11 mouse cellular contexts compared by ENCODE assay signal in genomic region chr9:105522063-105522462, GRCm38 (mm10). TPM values are rescaled to one million over a fixed set of nuclear protein-coding genes. Genes with fewer than 3 reads are reported as not detected.
DNase-seq lines count a peak whose midpoint lies in the region; ATAC-seq and TF ChIP-seq lines count a peak whose summit lies in the region.
"Had no signal": no experiment of that assay in that cellular context is flagged by ENCODE, and none has a peak within 500 bp of the region (broad histone marks: within the 10 kb centered on the region; RNA-seq: fewer than 3 reads in every experiment).

No protein-coding gene starts in this region.

- H3K36me3 ChIP-seq in heart, embryonic 14.5 days (ENCODE audit: control insufficient read depth, insufficient read depth, low read length), result no peaks in the 10 kb centered on the region
- no peaks in the 10 kb centered on the region for H3K36me3 ChIP-seq in neural tube, embryonic 14.5 days (ENCODE audit: control insufficient read depth, insufficient read depth, low read length)
- H3K36me3 ChIP-seq in heart, postnatal 0 days (replicated peaks; ENCODE audit: control insufficient read depth, insufficient read depth, low read length), result no peaks in the 10 kb centered on the region
- H3K36me3 ChIP-seq in midbrain, embryonic 16.5 days (ENCODE audit: control insufficient read depth, insufficient read depth, low read length), result no peaks in the 10 kb centered on the region
- H3K36me3 ChIP-seq: lung, embryonic 15.5 days had no signal

- H3K27ac ChIP-seq in heart, embryonic 14.5 days (replicated peaks in 1 of 2; ENCODE audit: control insufficient read depth in 1 of 2, insufficient read depth in 1 of 2, low read depth in 2 of 2, low read length in 2 of 2), result peak overlapping the region in 1 of 2 experiments; percentile 81; a peak in 3 of 4 replicates
- H3K27ac ChIP-seq in neural tube, embryonic 14.5 days (ENCODE audit: low read depth, low read length), result 0 out of 2 replicates have a peak overlapping the region, but pooled peaks have one; percentile 22
- H3K27ac ChIP-seq in heart, postnatal 0 days (ENCODE audit: low read depth), result 0 out of 2 replicates have a peak overlapping the region, but pooled peaks have one; percentile 93
- peak overlapping the region; percentile 38; the same call in 1 of the 2 replicates for H3K27ac ChIP-seq in midbrain, embryonic 16.5 days (ENCODE audit: low read length)
- H3K27ac ChIP-seq: forebrain, embryonic 13.5 days; lung, embryonic 15.5 days had no signal

- no peak for TF ChIP-seq CTCF in heart, postnatal 0 days (IDR thresholded peaks at IDR 0.05; ENCODE audit: low read depth)

- 0 out of 2 replicates have a peak overlapping the region, but pooled peaks have one; percentile 59 for H3K9ac ChIP-seq in heart, embryonic 14.5 days (ENCODE audit: low read length)
- no peak overlapping the region for H3K9ac ChIP-seq in neural tube, embryonic 14.5 days (replicated peaks; ENCODE audit: low read depth, low read length)
- H3K9ac ChIP-seq in heart, postnatal 0 days (replicated peaks; ENCODE audit: low read depth, low read length), result no peak overlapping the region
- no peak overlapping the region for H3K9ac ChIP-seq in midbrain, embryonic 16.5 days (ENCODE audit: low read depth, low read length)
- H3K9ac ChIP-seq: forebrain, embryonic 13.5 days; lung, embryonic 15.5 days had no signal

- ATAC-seq in heart, embryonic 14.5 days (ENCODE audit: insufficient number of reproducible peaks, insufficient read depth, low FRiP score, low read depth), result no peak
- no peak for ATAC-seq in neural tube, embryonic 14.5 days (ENCODE audit: low read depth)
- no peak for ATAC-seq in heart, postnatal 0 days (ENCODE audit: insufficient read depth, low read depth)
- peak; percentile 26; the same call in 1 of the 2 replicates for ATAC-seq in midbrain, embryonic 16.5 days
- ATAC-seq: forebrain, embryonic 13.5 days had no signal

- no peaks in the 10 kb centered on the region for H3K27me3 ChIP-seq in heart, embryonic 14.5 days (ENCODE audit: control insufficient read depth, insufficient read depth, low read length)
- no peaks in the 10 kb centered on the region for H3K27me3 ChIP-seq in neural tube, embryonic 14.5 days (ENCODE audit: control insufficient read depth, insufficient read depth, low read length)
- no peaks in the 10 kb centered on the region for H3K27me3 ChIP-seq in heart, postnatal 0 days (ENCODE audit: control insufficient read depth, insufficient read depth, low read length)
- no peaks in the 10 kb centered on the region for H3K27me3 ChIP-seq in midbrain, embryonic 16.5 days (ENCODE audit: control insufficient read depth, insufficient read depth, low read depth, low read length)
- H3K27me3 ChIP-seq: forebrain, embryonic 13.5 days; lung, embryonic 15.5 days had no signal

- H3K4me1 ChIP-seq in heart, embryonic 14.5 days (ENCODE audit: control insufficient read depth in 2 of 2, insufficient read depth in 2 of 2, low read length in 2 of 2), result peaks cover 4 to 14% of the 10 kb centered on the region in 2 experiments
- peaks cover 4% of the 10 kb centered on the region; the same call in 1 of the 2 replicates for H3K4me1 ChIP-seq in neural tube, embryonic 14.5 days (ENCODE audit: control insufficient read depth, insufficient read depth, low read length)
- H3K4me1 ChIP-seq in heart, postnatal 0 days (ENCODE audit: control insufficient read depth, insufficient read depth), result peaks cover 10% of the 10 kb centered on the region
- peaks cover 15% of the 10 kb centered on the region for H3K4me1 ChIP-seq in midbrain, embryonic 16.5 days (ENCODE audit: control insufficient read depth, insufficient read depth, low read length)

- 49% methylated on average over 3 of the region's 3 CpGs for WGBS in heart, embryonic 14.5 days
- WGBS in neural tube, embryonic 14.5 days, result 25% methylated on average over 3 of the region's 3 CpGs
- 54% methylated on average over 3 of the region's 3 CpGs for WGBS in heart, postnatal 0 days
- WGBS in midbrain, embryonic 16.5 days, result 36% methylated on average over 3 of the region's 3 CpGs

- intact Hi-C loops in heart, postnatal 14 days (cut with DNase I), result loop anchor here (10.0 kb wide), 1 partner anchor 93 kb away; no protein-coding TSS in a partner anchor

- no peaks in the 10 kb centered on the region for H3K9me3 ChIP-seq in heart, embryonic 14.5 days (ENCODE audit: control insufficient read depth, low read length)
- H3K9me3 ChIP-seq in neural tube, embryonic 14.5 days (ENCODE audit: control insufficient read depth, low read length), result no peaks in the 10 kb centered on the region
- H3K9me3 ChIP-seq in heart, postnatal 0 days (replicated peaks; ENCODE audit: control insufficient read depth, low read length), result no peaks in the 10 kb centered on the region
- H3K9me3 ChIP-seq in midbrain, embryonic 16.5 days (replicated peaks; ENCODE audit: control insufficient read depth, low read length, poor library complexity, severe bottlenecking), result no peaks in the 10 kb centered on the region
- H3K9me3 ChIP-seq: forebrain, embryonic 13.5 days; lung, embryonic 15.5 days had no signal

- no peak for DNase-seq in heart, postnatal 14 days
- DNase-seq in neural tube, embryonic 10.5 days (ENCODE audit: extremely low spot score, low spot score), result no peak
- no peak for DNase-seq in heart, postnatal 0 days (ENCODE audit: low spot score)
- no peak for DNase-seq in left cerebral cortex, adult 18-20 months (ENCODE audit: low spot score in 2 of 2)
- DNase-seq in cerebellum, adult 8-10 months, result no peak
- DNase-seq: adrenal gland, postnatal 14 days had no signal

- H3K4me3 ChIP-seq in heart, embryonic 14.5 days (ENCODE audit: control insufficient read depth in 1 of 2, insufficient read depth in 1 of 2, low read depth in 1 of 2, low read length in 2 of 2), result no peak overlapping the region
- no peak overlapping the region for H3K4me3 ChIP-seq in neural tube, embryonic 14.5 days (ENCODE audit: low read depth, low read length)
- no peak overlapping the region for H3K4me3 ChIP-seq in heart, postnatal 0 days (ENCODE audit: low read depth, low read length)
- H3K4me3 ChIP-seq in midbrain, embryonic 16.5 days (ENCODE audit: low read depth, low read length), result no peak overlapping the region
- H3K4me3 ChIP-seq: forebrain, embryonic 13.5 days had no signal

- TF ChIP-seq EP300 in heart, postnatal 0 days (IDR thresholded peaks at IDR 0.05; ENCODE audit: low read depth), result no peak

- peak overlapping the region; percentile 65; the same call in 1 of the 2 replicates for H3K4me2 ChIP-seq in heart, embryonic 14.5 days (ENCODE audit: low read length)
- H3K4me2 ChIP-seq in neural tube, embryonic 14.5 days (ENCODE audit: low read depth, low read length), result no peak overlapping the region
- no peak overlapping the region for H3K4me2 ChIP-seq in heart, postnatal 0 days (ENCODE audit: low read depth, low read length)
- no peak overlapping the region for H3K4me2 ChIP-seq in midbrain, embryonic 16.5 days (ENCODE audit: low read length)
- H3K4me2 ChIP-seq: forebrain, embryonic 13.5 days had no signal

RNA-seq across cellular contexts. Expression of gene Atp2c1, which starts 5.1 kb away (rescaled TPM):
- polyA plus RNA-seq in heart, embryonic 14.5 days (2014; fragmentation: Nextera tagmentation; extraction: Ambion mirVana), result 53.4 and 62.8 TPM in 2 replicates
- 10 to 100 TPM; 54.6 to 61.7 TPM for total RNA-seq in heart, postnatal 14 days (2021)
- polyA plus RNA-seq in neural tube, embryonic 14.5 days (2014; fragmentation: Nextera tagmentation; extraction: Ambion mirVana), result 95.7 and 121 TPM in 2 replicates
- total RNA-seq in heart, postnatal 0 days (2014; rRNA removed; ENCODE audit: low replicate concordance), result 39.6 and 72.2 TPM in 2 replicates
- 25.1 and 31.1 TPM in 2 replicates for polyA plus RNA-seq in heart, postnatal 0 days (2015; fragmentation: Nextera tagmentation; extraction: Ambion mirVana)
- polyA plus RNA-seq in midbrain, embryonic 16.5 days (2015; fragmentation: Nextera tagmentation; extraction: Ambion mirVana), result 108 and 136 TPM in 2 replicates
- total RNA-seq in left cerebral cortex, adult 18-20 months (2021), result 100 to 1,000 TPM; 202 to 204 TPM
